Mouse (Mus musculus) C2C12 (cell line): ENCODE results near the gene Mkrn3.

Experiments used
- CEBPB ChIP-seq: IDR thresholded peaks from one replicate; pipeline ENCODE4 v1.6.1; 2011; ENCODE audit warnings: low read depth, mild to moderate bottlenecking, control low read depth, moderate library complexity
- CTCF ChIP-seq: IDR thresholded peaks from one replicate; pipeline ENCODE4 v1.5.1; 2011; ENCODE audit not compliant: control insufficient read depth, insufficient read depth, insufficient read length
- FOSL1 ChIP-seq: IDR thresholded peaks from one replicate; pipeline ENCODE4 v1.8.0; 2011; ENCODE audit warnings: mild to moderate bottlenecking, low read length; ENCODE audit not compliant: poor library complexity, insufficient read depth, severe bottlenecking
- MAX ChIP-seq: IDR thresholded peaks from one replicate; pipeline ENCODE4 v1.6.1; 2011; ENCODE audit warnings: mild to moderate bottlenecking, control low read depth
- MYOD1 ChIP-seq: IDR thresholded peaks from one replicate; pipeline ENCODE4 v1.6.1; 2011; ENCODE audit warnings: low read depth; ENCODE audit not compliant: control insufficient read depth, insufficient read length
- MYOG ChIP-seq: IDR thresholded peaks from one replicate; pipeline ENCODE4 v1.6.1; 2011; ENCODE audit not compliant: control insufficient read depth, insufficient read length; ENCODE audit errors: extremely low read depth
- USF1 ChIP-seq: IDR thresholded peaks from one replicate; pipeline ENCODE4 v1.6.1; 2011; ENCODE audit warnings: low read depth, mild to moderate bottlenecking, control low read depth, moderate library complexity

- TF ChIP-seq CTCF: no peak
- TF ChIP-seq MYOG: no peak
- no peak for TF ChIP-seq USF1
- no peak for TF ChIP-seq MAX
- TF ChIP-seq FOSL1: no peak
- no peak for TF ChIP-seq CEBPB
- no peak for TF ChIP-seq MYOD1
These were observed 25.7 kb upstream of the Mkrn3 start for GRCm38 (mm10) chr7:62445431-62446165.
